Mouse (Mus musculus) yolk sac, embryonic 10.5 days (tissue): Measurements from ENCODE around the gene Tmed9.
"Not testable (repeated sequence)": the region's sequence is repeated elsewhere in the genome, so short reads cannot be mapped to it uniquely, and the experiment has no call there.

Experiments
- DNase-seq: peaks from one replicate; pipeline ENCODE4 v3.0.0-alpha.2; 2017; ENCODE audit warnings: low spot score

Gene Tmed9

GRCm38 (mm10) chr13:55567949-55568348 is 5.6 kb upstream of the Tmed9 start:
- no peak for DNase-seq

DNA sequence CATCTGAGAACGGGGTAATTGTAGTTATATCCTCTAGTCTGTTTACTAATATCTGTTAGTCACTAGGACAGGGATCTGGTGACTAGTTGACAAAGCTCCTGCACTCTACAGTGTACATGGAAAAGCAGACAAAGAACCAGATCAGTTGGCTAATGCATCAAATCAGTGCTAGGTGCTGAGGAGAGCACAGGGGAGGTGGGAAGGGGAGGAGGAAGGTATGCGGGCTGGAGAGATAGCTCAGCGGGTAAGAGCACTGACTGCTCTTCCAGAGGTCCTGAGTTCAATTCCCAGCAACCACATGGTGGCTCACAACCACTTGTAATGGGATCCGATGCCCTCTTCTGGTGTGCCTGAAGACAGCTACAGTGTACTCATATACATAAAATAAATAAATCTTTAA is 5.0 kb upstream of the Tmed9 start:
- DNase-seq = not testable (repeated sequence)

- no peak for DNase-seq
These were observed 3.7 kb upstream of the Tmed9 start for GRCm38 (mm10) chr13:55569726-55570285.

DNA sequence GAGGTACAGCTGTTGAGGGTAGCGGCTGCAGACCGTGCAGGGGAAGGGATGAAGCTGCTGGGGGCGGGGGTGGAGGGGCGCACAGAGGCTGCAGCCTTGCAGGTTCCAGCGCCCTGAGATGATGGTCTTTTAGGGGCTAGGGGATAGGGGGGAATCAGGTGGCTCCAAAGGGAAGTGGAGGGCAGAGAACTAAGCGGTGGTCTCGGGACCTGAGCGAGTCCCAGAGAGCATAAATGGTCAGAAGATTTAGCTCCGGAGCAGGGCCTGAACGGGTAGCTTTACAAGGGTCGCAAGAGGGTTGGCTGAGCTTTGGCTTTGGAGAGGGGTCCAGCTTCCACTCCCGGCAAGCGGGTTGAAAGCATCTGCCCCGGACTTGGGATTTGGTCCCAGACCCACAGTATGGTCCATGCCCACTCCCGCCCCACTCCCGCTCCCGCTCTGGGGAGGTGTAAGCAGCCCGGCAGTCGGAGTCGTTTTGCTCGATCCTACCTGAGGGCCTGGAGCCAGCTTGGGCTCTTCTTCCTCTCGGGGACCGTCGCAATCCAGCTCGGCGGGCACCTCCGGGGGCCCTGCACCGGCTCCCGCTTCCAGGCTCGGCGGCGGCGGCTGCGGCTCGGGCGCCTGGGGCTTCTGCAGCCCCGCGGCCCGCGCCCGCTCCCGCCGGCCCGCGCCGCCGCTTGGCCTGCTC is 3.1 kb upstream of the Tmed9 start:
- peak; percentile 30 for DNase-seq

- peak; percentile 93 for DNase-seq
These were observed 2.3 kb upstream of the Tmed9 start, which contains the start of gene Fam193b for GRCm38 (mm10) chr13:55571027-55571751. Gene Fam193b (minus strand): TSS chr13:55571120.

DNA sequence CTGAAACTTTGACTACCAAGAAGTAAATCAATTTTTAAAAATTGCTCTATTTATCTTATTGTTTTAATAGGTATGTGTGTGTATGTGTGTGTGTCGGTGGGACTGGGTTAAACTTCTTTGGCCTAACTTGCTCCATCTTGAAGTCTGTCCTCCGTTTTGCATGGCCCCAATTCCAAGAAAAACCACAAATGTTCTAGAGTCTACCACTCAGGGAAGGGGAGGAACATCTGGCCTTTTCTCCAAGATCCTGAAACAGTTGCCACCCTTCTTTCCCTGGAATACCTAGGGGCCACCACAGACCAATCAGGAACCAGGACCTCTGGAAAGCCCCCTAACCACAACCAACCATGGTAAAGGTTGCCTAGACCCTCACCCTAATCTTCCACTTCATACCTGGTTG is 1.6 kb upstream of the Tmed9 start:
- no peak for DNase-seq

GRCm38 (mm10) chr13:55574321-55574720 is 789 bp downstream of the Tmed9 start:
- no peak for DNase-seq

DNA sequence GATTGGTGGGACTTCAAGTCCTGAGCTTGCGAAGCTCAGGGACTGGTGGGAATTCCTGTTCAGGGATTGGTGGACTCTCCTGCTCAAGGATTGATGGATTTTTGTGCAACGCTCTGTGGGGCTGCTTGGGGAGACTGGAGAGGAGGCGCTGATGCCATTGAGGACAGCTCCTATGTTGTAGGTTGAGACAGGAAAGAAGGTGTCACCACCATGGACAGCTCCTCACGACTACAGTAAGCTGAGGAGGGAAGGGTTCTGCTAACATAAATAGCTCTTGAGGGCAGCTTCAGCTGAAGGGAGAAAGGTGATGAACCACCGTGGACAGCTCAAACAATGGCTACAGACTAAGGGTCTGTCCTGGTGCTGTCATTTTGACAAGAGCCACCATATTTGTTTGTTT is 2.4 kb downstream of the Tmed9 start:
- DNase-seq = peak; percentile 51

DNA sequence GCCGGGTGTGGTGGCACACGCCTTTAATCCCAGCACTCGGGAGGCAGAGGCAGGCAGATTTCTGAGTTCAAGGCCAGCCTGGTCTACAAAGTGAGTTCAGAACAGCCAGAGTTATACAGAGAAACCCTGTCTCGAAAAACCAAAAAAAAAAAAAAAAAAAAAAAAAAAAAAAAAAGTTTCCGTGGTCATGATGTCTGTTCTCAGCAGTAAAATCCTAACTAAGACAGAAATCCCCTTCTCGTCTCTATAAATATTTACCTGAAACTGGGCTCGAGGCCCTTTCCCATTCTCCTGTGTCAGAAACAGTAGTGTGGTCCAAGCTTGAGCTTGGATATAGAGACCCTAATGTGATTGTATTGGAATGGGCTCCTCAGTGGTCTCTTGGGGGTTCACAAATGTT is 3.3 kb downstream of the Tmed9 start:
- DNase-seq = not testable (repeated sequence)

DNA sequence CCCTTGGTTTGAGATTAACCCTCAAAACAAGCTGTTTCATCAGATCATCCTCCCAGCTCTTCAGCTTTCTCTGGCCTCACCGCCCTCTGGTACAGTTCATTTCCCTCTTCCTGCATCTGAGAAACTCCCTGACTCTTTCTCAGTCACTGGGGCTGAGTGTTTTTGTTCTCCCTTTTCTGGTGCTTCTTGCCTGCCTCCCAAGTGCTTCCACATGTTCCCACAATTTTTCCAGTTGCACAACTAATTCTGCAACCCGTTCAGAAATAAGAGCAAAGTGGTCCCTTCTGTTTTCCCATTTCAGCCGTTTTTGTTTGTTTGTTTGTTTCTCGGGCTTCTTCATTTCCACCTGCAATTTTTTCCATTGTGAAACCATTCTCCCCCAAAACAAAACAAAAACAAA is 4.6 kb downstream of the Tmed9 start:
- no peak for DNase-seq

DNA sequence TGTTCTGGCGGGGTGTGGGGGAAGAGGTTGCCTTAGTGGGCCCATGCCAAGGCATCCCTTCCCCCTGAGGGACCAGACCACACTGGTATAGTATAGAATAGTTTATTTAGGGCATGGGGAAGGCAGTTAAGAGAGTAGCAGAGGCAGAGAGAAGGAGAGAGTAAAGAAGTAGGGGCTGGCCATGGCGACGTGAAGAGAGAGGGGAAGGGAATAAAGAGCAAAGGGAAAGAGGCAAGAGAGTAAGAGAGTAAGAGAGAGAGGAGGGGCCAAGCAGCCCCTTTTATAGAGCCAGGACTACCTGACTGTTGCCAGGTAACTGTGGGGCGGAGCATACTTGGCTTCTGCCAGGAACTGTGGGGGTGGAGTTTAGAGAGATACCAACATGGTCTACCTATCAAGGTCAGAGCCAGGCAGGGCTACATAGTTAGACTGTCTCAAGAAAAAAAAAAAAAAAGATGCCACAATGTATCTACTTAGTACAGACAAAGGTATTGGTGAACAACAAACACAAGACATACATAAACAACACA is 18.5 kb downstream of the Tmed9 start:
- DNase-seq = no peak

- DNase-seq = peak; percentile 97
These were observed 19.2 kb downstream of the Tmed9 start for GRCm38 (mm10) chr13:55592512-55593253.

GRCm38 (mm10) chr13:55593254-55593747 is 19.8 kb downstream of the Tmed9 start:
- DNase-seq = no peak

DNA sequence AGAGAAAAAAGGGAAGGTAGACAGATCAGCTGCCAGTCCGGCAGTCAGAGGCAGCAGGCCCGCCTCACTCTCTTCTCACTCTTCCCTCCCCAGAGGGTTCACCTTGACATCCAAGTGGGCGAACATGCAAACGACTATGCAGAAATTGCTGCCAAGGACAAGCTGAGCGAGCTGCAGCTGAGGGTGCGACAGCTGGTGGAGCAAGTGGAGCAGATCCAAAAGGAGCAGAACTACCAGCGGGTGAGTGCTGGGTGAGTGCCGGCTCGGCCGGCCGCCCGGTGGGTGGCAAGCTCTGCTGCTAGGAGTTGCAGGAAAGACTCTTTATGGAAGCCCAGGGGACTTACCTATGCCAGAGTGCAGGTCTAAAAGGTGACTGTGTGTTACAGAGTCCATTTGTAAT is 21.8 kb downstream of the Tmed9 start:
- DNase-seq = no peak

GRCm38 (mm10) chr13:55596802-55597201 is 23.3 kb downstream of the Tmed9 start:
- no peak for DNase-seq

DNA sequence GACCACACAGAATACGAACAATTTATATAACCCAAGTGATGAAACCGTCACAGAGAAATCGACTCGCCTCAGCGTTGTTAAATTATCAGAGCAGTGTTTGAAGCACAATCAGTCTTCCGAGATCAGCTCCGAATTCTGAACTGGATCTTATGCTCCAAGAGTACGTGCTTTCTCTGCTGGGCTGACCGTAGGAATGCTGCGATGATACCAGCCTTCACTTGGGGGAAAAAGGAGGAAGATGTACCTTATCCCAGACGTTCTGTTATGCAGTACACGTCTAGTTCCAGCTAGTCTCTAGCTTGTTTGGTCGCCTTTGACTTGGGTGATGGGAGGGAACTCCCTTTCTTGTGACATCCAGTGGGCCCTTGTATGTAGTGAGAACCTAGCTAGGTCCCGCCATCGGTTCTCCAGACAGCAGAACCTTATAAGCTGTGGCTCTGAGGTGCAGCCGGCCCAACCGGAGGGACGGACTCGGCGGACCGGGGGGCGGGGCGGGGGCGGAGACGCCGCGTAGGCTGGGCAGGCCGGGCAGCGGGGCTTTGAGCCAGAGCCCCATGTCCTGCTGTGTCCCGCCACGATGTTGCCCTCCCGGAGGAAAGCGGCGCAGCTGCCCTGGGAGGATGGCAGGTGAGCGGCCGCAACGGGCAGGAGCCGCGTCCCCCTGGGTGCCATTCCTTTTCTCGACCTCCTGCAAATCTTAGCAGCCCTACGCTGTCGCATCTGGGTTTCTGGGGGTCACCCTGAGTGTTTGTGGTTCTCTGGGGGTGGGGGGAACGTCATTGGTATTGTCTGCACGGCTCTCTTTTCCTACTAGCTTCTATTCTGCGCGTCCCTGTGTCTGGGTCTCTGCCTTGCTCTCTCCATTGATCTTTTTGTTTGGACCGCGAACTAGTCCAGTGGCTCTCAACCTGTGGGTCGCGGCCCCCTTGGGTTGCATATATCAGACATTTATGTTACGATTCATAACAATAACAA is 26.3 kb downstream of the Tmed9 start, which contains the start of gene B4galt7:
B4galt7 (plus strand) TSS at position 331 of the 975 bp plus-strand sequence.
- DNase-seq = peak; percentile 83

DNA sequence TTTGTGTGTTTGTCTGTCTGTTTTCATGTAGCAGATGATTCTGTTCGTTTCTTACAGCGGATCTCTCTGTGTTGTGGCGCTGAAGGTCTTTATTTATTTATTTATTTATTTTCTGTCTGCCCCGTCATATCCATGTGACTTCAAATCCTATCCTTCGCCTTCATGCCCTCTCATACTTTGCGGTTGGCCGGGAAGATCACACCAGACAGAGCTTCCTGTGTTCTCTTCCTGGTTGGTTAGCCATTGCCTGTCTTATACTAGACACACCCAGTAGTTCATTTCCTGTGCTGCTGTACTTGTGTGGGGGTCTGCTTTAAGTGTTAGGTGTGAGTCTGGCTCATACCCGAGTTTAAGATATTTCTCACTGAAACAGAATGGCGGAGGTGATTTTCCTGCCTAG is 27.1 kb downstream of the Tmed9 start:
- no peak for DNase-seq

DNA sequence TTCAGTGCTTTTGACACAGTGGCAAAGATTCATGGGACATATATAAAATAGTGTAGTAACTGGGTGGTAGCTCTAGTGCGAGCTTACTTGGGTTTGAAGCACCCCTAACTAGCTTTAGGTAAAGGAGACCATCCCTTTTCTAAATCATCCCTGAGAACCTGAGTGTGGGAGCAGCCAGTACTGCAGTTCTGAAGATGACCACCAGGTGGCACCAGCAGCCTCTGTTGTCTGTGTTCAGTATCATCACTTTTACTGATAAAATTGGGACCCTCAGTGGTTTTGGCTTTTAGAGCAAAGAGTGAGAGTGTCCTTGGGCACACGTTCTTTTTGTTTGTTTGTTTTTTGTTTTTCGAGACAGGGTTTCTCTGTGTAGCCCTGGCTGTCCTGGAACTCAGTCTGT is 28.1 kb downstream of the Tmed9 start:
- DNase-seq = peak; percentile 56

DNA sequence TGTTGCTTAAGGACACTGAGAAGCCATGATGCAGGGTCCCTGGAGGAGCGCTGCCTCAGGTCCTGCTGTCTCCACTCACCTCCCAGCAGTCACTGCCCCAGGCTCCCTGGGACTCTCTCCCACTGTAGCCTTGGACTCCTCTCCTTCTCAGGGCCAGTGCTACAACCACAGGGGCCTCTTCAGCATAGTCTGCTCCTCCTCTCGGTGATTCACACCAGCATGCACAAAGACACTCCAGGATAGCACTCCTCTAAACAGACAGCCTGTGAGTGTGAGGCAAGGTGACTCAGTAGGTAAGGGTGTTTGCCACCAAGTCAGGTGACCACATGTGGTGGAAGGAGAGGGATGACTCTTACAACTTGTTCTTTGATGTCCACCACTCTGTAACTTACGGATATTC is 31.1 kb downstream of the Tmed9 start:
- DNase-seq = no peak

DNA sequence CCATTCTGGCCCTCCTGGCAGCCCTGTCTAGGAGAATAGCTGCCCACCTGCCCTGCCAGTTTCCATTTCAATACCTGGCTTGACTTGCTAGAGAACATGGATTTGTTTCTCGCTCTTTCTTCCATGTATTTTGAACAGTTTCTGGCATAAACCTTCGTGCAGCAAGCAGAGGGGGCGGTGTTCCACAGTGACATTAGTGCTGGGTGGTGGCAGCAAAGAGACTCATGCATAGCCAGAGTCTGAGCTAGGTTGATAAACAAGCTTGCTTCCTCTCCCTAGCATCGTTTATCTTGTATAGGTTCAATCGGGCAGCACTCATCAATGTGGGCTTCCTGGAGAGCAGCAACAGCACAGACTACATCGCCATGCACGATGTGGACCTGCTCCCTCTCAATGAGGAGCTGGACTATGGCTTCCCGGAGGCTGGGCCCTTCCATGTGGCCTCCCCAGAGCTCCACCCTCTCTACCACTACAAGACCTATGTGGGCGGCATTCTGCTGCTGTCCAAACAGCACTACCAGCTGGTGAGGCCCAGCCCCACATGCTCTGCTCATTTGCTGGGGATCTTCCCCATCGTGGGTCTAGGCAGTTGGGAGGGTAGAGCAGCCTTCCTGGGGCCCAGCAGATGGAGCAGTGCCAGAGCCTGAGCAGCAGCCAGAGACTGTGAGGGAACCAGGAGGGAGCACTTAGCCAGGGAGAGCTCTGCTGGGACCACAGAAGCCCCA is 33.5 kb downstream of the Tmed9 start:
- no peak for DNase-seq
